Comparison of ENCODE assay signal across 24 mouse cellular contexts in genomic region chr6:140339731-140340130, GRCm38 (mm10).
DNase-seq lines count a peak whose midpoint lies in the region; ATAC-seq and TF ChIP-seq lines count a peak whose summit lies in the region.
"Had no signal": no experiment of that assay in that cellular context is flagged by ENCODE, and none has a peak within 500 bp of the region (broad histone marks: within the 10 kb centered on the region; RNA-seq: fewer than 3 reads in every experiment).

No protein-coding gene starts in this region.

- H3K9me3 ChIP-seq in heart, embryonic 12.5 days (replicated peaks): no peaks in the 10 kb centered on the region
- no peaks in the 10 kb centered on the region for H3K9me3 ChIP-seq in midbrain, embryonic 11.5 days (ENCODE audit: control insufficient read depth, low read length)
- no peaks in the 10 kb centered on the region for H3K9me3 ChIP-seq in midbrain, embryonic 10.5 days (replicated peaks)
- no peaks in the 10 kb centered on the region; the same call in 1 of the 2 replicates for H3K9me3 ChIP-seq in ES-Bruce4 (replicated peaks; ENCODE audit: control insufficient read depth, insufficient read depth, low read length, poor library complexity, severe bottlenecking)

- H3K27ac ChIP-seq in heart, embryonic 12.5 days (ENCODE audit: poor library complexity, severe bottlenecking): no peak overlapping the region
- H3K27ac ChIP-seq in midbrain, embryonic 11.5 days (ENCODE audit: low read depth, low read length): no peak overlapping the region
- H3K27ac ChIP-seq in midbrain, embryonic 10.5 days (replicated peaks): no peak overlapping the region
- no peak overlapping the region for H3K27ac ChIP-seq in ES-Bruce4 (ENCODE audit: insufficient read depth, low read length)

- no peak overlapping the region for H3K4me2 ChIP-seq in heart, embryonic 12.5 days
- no peak overlapping the region for H3K4me2 ChIP-seq in midbrain, embryonic 11.5 days

- no peak for TF ChIP-seq EP300 in ES-Bruce4 (IDR thresholded peaks at IDR 0.05; ENCODE audit: insufficient read depth, low read depth, low read length)

- H3K27me3 ChIP-seq in heart, embryonic 12.5 days (replicated peaks): 0 out of 2 replicates have a peak, but pooled peaks cover 4% of the 10 kb centered on the region
- no peaks in the 10 kb centered on the region for H3K27me3 ChIP-seq in midbrain, embryonic 11.5 days (ENCODE audit: control insufficient read depth, insufficient read depth, low read length)
- H3K27me3 ChIP-seq in midbrain, embryonic 10.5 days (ENCODE audit: low read depth, poor library complexity, severe bottlenecking): no peaks in the 10 kb centered on the region
- no peaks in the 10 kb centered on the region for H3K27me3 ChIP-seq in ES-Bruce4 (ENCODE audit: control insufficient read depth, insufficient read depth, low read length, poor library complexity, severe bottlenecking)
- H3K27me3 ChIP-seq: CH12.LX, Patski had no signal

- no peak for ATAC-seq in heart, embryonic 12.5 days (ENCODE audit: insufficient number of reproducible peaks, low FRiP score)
- no peak for ATAC-seq in midbrain, embryonic 11.5 days (ENCODE audit: low FRiP score)
- ATAC-seq: activated CD4-positive, CD25-positive, alpha-beta regulatory T cell, adult 4 months; CD4-positive, CD25-positive, alpha-beta regulatory T cell, adult 4 months; Patski had no signal

- no peaks in the 10 kb centered on the region for H3K36me3 ChIP-seq in heart, embryonic 12.5 days
- no peaks in the 10 kb centered on the region for H3K36me3 ChIP-seq in midbrain, embryonic 11.5 days (ENCODE audit: control insufficient read depth, insufficient read depth, low read length)
- H3K36me3 ChIP-seq in midbrain, embryonic 10.5 days: no peaks in the 10 kb centered on the region
- H3K36me3 ChIP-seq in ES-Bruce4 (ENCODE audit: control insufficient read depth, insufficient read depth, low read length, poor library complexity, severe bottlenecking): no peaks in the 10 kb centered on the region
- H3K36me3 ChIP-seq: G1E had no signal

- TF ChIP-seq POLR2A in ES-Bruce4 (IDR thresholded peaks at IDR 0.05; ENCODE audit: insufficient read depth, low read length): no peak

- H3K4me3 ChIP-seq in heart, embryonic 12.5 days: no peak overlapping the region
- no peak overlapping the region for H3K4me3 ChIP-seq in midbrain, embryonic 11.5 days (ENCODE audit: low read depth, low read length)
- no peak overlapping the region for H3K4me3 ChIP-seq in midbrain, embryonic 10.5 days
- peak overlapping the region; percentile 41; the same call in 1 of the 2 replicates for H3K4me3 ChIP-seq in ES-Bruce4 (ENCODE audit: low read depth, low read length)

- H3K4me1 ChIP-seq in heart, embryonic 12.5 days (replicated peaks): peaks cover 16% of the 10 kb centered on the region
- H3K4me1 ChIP-seq in midbrain, embryonic 11.5 days (ENCODE audit: control insufficient read depth, insufficient read depth, low read length): peaks cover 24% of the 10 kb centered on the region
- peaks cover 67% of the 10 kb centered on the region for H3K4me1 ChIP-seq in midbrain, embryonic 10.5 days
- peaks cover 11% of the 10 kb centered on the region for H3K4me1 ChIP-seq in ES-Bruce4 (ENCODE audit: control insufficient read depth, insufficient read depth, low read length)

- peak; percentile 55 for DNase-seq in heart, adult 11 months
- peak; percentile 72 for DNase-seq in midbrain, embryonic 11.5 days (ENCODE audit: low spot score, missing footprints)
- no peak for DNase-seq in midbrain, embryonic 10.5 days (ENCODE audit: low spot score)
- peak; percentile 53 for DNase-seq in R1 (ENCODE audit: low read depth, low spot score)
- no peak for DNase-seq in cerebellum, adult 18-20 months
- DNase-seq in embryo, embryonic 9.5 days (ENCODE audit: extremely low spot score): no peak
- DNase-seq: adrenal gland, adult 2 months; adrenal gland, adult 8-10 months; adrenal gland, postnatal 10 days; adrenal gland, postnatal 14 days; adrenal gland, postnatal 25 days; adrenal gland, postnatal 36 days; B cell, adult 2 months; cerebellum, adult 11 months; cerebellum, adult 11-12 months; cerebellum, adult 2 months; cerebellum, adult 8-10 months had no signal

- H3K9ac ChIP-seq in heart, embryonic 12.5 days: no peak overlapping the region
- H3K9ac ChIP-seq in midbrain, embryonic 11.5 days (ENCODE audit: low read length): no peak overlapping the region
- no peak overlapping the region for H3K9ac ChIP-seq in ES-Bruce4 (ENCODE audit: low read depth, poor library complexity, severe bottlenecking)

- WGBS in heart, embryonic 12.5 days: 65% methylated on average over 13 of the region's 13 CpGs
- 83% methylated on average over 13 of the region's 13 CpGs for WGBS in midbrain, embryonic 11.5 days
- WGBS in midbrain, embryonic 10.5 days: 82% methylated on average over 13 of the region's 13 CpGs

- no peak for TF ChIP-seq CTCF in ES-Bruce4 (IDR thresholded peaks at IDR 0.05; ENCODE audit: low read depth, low read length)

Comparison
In these comparisons a context has a peak if more than half of its experiments do, and no peak if none do; other contexts are left out.
1. DNase-seq: peak in heart, adult 11 months (single experiment), midbrain, embryonic 11.5 days (single experiment) and R1 (single experiment); none in midbrain, embryonic 10.5 days (single experiment), cerebellum, adult 18-20 months (0 of 2) and embryo, embryonic 9.5 days (single experiment).